Mouse (Mus musculus): ENCODE results near the gene Pde4dip. TPM values are rescaled to one million over a fixed set of nuclear protein-coding genes. Genes with fewer than 3 reads are reported as not detected.
A peak's percentile ranks its signal among the peaks of the same experiment; 100 is the strongest.

Pde4dip gene
- total and polyA plus RNA-seq, 3 experiments, result 1,061 to 1,897 (median 1,629) TPM

DNA sequence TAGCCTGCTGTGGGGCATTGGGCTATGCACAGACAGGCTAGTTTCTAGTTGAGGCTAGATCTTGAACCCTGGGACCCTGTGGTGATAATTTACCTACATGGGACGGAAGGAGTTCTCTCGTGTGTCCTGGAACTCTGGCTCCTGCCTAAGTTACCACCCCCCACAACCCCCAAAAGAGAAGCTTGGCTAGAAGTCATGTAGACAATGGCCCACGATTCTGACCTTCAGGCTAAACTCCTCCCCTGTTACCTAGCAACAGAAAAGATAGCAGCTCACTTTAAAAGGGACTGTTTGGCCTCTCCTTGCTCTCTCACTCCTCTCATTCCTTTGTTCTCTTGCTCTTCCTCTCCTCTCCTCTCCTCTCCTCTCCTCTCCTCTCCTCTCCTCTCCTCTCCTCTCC is 69.5 kb downstream of the Pde4dip start:
- no peak overlapping the region; the same call in 1 of the 2 replicates for H3K27ac ChIP-seq
- TF ChIP-seq EP300 (IDR thresholded peaks at IDR 0.05; ENCODE audit: insufficient read depth, low read depth, low read length), result no peak
- TF ChIP-seq CTCF (IDR thresholded peaks at IDR 0.05), result no peak
- TF ChIP-seq POLR2A (IDR thresholded peaks at IDR 0.05; ENCODE audit: insufficient read depth, low read depth, low read length), result no peak
- H3K79me2 ChIP-seq (replicated peaks; ENCODE audit: control insufficient read depth, insufficient read depth, low read length), result no peaks in the 10 kb centered on the region; the same call in 1 of the 2 replicates
- WGBS, result 23% methylated on average over 3 of the region's 3 CpGs
- DNase-seq, result no peak
- H3K27me3 ChIP-seq (ENCODE audit: control insufficient read depth, insufficient read depth, low read length), result no peaks in the 10 kb centered on the region
- peaks cover 12% of the 10 kb centered on the region for H3K36me3 ChIP-seq (ENCODE audit: control insufficient read depth, insufficient read depth, low read length)
- no peak overlapping the region for H3K9ac ChIP-seq (ENCODE audit: low read depth, low read length)
- H3K4me1 ChIP-seq (ENCODE audit: control insufficient read depth, insufficient read depth, low read length), result peaks cover 2% of the 10 kb centered on the region
- no peak overlapping the region for H3K4me3 ChIP-seq
- intact Hi-C loops (cut with DNase I), result no loop called here

DNA sequence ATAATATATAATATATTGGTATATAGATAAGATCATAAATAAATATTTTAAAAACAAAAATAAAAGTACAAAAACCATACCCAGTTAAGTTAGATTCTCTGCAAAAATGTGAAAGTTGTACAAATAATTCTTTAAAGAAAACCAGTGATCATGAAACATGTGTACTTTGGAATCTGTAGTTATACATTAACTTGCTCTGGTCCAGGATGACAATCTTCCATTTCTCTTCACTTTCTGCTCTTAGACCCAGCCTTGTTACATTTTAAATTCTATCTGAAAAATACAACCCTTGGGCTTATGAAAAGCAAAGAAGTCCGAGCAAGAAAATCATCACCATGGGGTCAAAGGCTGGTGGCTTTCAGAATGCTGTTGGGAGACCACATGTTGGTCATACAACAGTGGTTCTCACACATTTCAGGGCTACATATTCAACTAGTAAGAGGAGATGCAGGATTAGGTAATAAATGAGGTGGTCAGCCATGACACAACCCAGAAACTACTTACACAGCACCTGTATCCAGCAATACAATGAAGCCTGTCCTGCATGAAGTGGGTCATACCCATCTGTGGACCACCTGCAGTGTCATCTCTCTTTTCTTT is 70.0 kb downstream of the Pde4dip start:
- 45% methylated on average over 1 of the region's 1 CpGs for WGBS
- Histone ChIP-seq H3K27ac (no peak overlapping the region; the same call in 1 of the 2 replicates), H3K4me3 (no peak overlapping the region)

DNA sequence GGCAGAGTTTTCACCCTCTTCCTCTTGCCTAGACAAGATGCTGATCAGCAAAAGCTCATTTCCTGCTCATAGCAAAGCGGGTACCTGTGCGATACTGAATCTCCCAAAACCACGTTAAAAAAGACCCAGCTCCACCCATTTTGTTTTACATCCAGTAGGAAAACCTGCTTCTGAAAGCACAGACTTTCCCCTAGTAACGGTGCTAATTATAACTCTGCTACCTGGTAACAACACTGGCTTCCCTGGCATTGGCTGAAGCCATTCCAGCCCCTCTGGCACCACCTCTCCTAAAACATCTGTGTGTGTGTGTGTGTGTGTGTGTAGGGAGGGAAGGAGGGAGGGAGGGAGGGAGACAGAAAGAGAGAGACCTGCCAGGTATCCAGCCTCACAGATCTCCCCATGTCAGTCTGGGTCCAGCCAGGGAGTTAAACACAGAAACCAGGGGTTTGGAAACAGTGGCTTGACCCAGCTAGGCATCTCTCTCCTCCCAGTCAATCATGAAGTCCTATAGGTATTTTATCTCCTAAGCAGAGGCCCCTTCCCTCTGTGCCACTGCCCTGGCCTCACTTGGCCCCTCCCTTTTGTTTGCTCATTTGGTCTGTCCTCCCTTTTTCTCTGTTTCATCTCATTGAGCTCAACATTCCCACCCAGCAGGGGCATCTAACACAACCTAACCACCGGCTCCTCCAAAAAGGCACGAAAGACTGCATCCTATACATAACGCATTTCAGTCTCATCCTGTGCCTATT is 76.7 kb downstream of the Pde4dip start:
- Histone ChIP-seq H3K79me2 (replicated peaks; ENCODE audit: control insufficient read depth, insufficient read depth, low read length) (no peaks in the 10 kb centered on the region; the same call in 1 of the 2 replicates), H3K4me3 (no peak overlapping the region; the same call in 1 of the 2 replicates), H3K4me1 (ENCODE audit: control insufficient read depth, insufficient read depth, low read length) (peaks cover 15% of the 10 kb centered on the region), H3K27me3 (ENCODE audit: control insufficient read depth, insufficient read depth, low read length) (no peaks in the 10 kb centered on the region), H3K9ac (ENCODE audit: low read depth, low read length) (peak overlapping the region; percentile 26), H3K36me3 (ENCODE audit: control insufficient read depth, insufficient read depth, low read length) (peaks cover 41% of the 10 kb centered on the region), H3K27ac (peak overlapping the region; percentile 86)
- peak; percentile 25 to 54 for DNase-seq
- intact Hi-C loops (cut with DNase I), result no loop called here
- TF ChIP-seq CTCF (IDR thresholded peaks at IDR 0.05) (no peak), EP300 (IDR thresholded peaks at IDR 0.05; ENCODE audit: insufficient read depth, low read depth, low read length) (peak; percentile 35; the same call in 1 of the 2 replicates)
- 11% methylated on average over 7 of the region's 7 CpGs for WGBS

More for the DNA sequence above, 70.0 kb downstream of the Pde4dip start:
- H3K9ac ChIP-seq (ENCODE audit: low read depth, low read length), result no peak overlapping the region
- no peaks in the 10 kb centered on the region; the same call in 1 of the 2 replicates for H3K79me2 ChIP-seq (replicated peaks; ENCODE audit: control insufficient read depth, insufficient read depth, low read length)
- peaks cover 2% of the 10 kb centered on the region for H3K4me1 ChIP-seq (ENCODE audit: control insufficient read depth, insufficient read depth, low read length)
- peaks cover 14% of the 10 kb centered on the region for H3K36me3 ChIP-seq (ENCODE audit: control insufficient read depth, insufficient read depth, low read length)
- H3K27me3 ChIP-seq (ENCODE audit: control insufficient read depth, insufficient read depth, low read length), result no peaks in the 10 kb centered on the region
- intact Hi-C loops (cut with DNase I), result no loop called here
- DNase-seq, result no peak
- TF ChIP-seq EP300 (IDR thresholded peaks at IDR 0.05; ENCODE audit: insufficient read depth, low read depth, low read length) (no peak), POLR2A (IDR thresholded peaks at IDR 0.05; ENCODE audit: insufficient read depth, low read depth, low read length) (no peak), CTCF (IDR thresholded peaks at IDR 0.05) (no peak)

DNA sequence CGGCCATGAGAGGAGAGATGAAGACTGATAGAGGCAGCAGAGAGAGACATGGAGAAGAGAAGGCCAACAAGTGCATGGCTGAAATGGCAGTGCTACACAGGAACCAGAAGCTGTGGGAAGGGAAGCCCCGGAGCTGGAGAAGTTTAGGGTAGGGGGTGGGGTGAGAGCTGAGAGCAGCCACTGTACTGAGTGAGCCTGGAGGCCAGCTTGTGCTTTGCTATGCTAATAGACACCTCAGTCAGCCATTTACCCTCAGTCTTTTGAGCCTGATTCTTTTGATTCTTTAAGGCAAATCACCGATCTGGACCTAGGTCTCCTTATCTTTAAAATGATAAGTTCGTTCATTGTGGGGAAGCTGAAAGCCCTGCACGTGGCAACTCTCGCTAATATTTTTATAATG is 77.3 kb downstream of the Pde4dip start:
- H3K79me2 ChIP-seq (replicated peaks; ENCODE audit: control insufficient read depth, insufficient read depth, low read length), result no peaks in the 10 kb centered on the region; the same call in 1 of the 2 replicates
- H3K9ac ChIP-seq (ENCODE audit: low read depth, low read length), result peak overlapping the region; percentile 23
- peak in 1 of 2 experiments; percentile 15 for DNase-seq
- H3K27ac ChIP-seq, result peak overlapping the region; percentile 86
- H3K36me3 ChIP-seq (ENCODE audit: control insufficient read depth, insufficient read depth, low read length), result peaks cover 42% of the 10 kb centered on the region
- intact Hi-C loops (cut with DNase I), result no loop called here
- H3K4me1 ChIP-seq (ENCODE audit: control insufficient read depth, insufficient read depth, low read length), result peaks cover 15% of the 10 kb centered on the region
- H3K27me3 ChIP-seq (ENCODE audit: control insufficient read depth, insufficient read depth, low read length), result no peaks in the 10 kb centered on the region
- 15% methylated on average over 6 of the region's 6 CpGs for WGBS
- TF ChIP-seq EP300 (IDR thresholded peaks at IDR 0.05; ENCODE audit: insufficient read depth, low read depth, low read length) (0 out of 2 replicates have a peak, but pooled peaks have one; percentile 31), CTCF (IDR thresholded peaks at IDR 0.05) (no peak), POLR2A (IDR thresholded peaks at IDR 0.05; ENCODE audit: insufficient read depth, low read depth, low read length) (no peak)
- no peak overlapping the region; the same call in 1 of the 2 replicates for H3K4me3 ChIP-seq

DNA sequence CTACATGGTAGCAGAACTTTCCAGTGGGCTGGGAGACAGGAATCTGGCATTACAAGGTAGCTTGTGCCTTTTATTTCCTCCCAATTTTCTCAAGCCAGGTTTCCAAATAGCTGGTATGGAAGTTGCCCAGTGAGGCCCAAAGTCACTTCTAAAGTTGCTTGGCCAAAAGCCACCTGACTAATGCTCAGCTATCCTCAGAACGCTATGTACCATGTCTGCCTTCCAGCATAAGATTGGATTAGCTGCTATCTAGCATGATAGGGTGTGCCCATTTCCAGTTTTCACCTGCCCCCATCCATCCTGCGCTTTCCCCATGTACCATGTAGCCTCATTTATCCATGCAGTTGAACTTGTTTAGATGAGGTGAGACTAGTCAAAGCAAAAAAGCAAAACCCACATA is 78.2 kb downstream of the Pde4dip start:
- DNase-seq, result peak; percentile 30 to 63
- Histone ChIP-seq H3K27ac (peak overlapping the region; percentile 86), H3K4me3 (no peak overlapping the region), H3K4me1 (ENCODE audit: control insufficient read depth, insufficient read depth, low read length) (peaks cover 14% of the 10 kb centered on the region), H3K27me3 (ENCODE audit: control insufficient read depth, insufficient read depth, low read length) (no peaks in the 10 kb centered on the region), H3K9ac (ENCODE audit: low read depth, low read length) (peak overlapping the region; percentile 46), H3K36me3 (ENCODE audit: control insufficient read depth, insufficient read depth, low read length) (peaks cover 42% of the 10 kb centered on the region), H3K79me2 (replicated peaks; ENCODE audit: control insufficient read depth, insufficient read depth, low read length) (no peaks in the 10 kb centered on the region; the same call in 1 of the 2 replicates)
- WGBS, result 50% methylated on average over 2 of the region's 2 CpGs
- intact Hi-C loops (cut with DNase I), result no loop called here
- TF ChIP-seq POLR2A (IDR thresholded peaks at IDR 0.05; ENCODE audit: insufficient read depth, low read depth, low read length), result peak; percentile 33; the same call in 1 of the 2 replicates
- TF ChIP-seq EP300 (IDR thresholded peaks at IDR 0.05; ENCODE audit: insufficient read depth, low read depth, low read length), result peak; percentile 97
- TF ChIP-seq CTCF (IDR thresholded peaks at IDR 0.05), result no peak

DNA sequence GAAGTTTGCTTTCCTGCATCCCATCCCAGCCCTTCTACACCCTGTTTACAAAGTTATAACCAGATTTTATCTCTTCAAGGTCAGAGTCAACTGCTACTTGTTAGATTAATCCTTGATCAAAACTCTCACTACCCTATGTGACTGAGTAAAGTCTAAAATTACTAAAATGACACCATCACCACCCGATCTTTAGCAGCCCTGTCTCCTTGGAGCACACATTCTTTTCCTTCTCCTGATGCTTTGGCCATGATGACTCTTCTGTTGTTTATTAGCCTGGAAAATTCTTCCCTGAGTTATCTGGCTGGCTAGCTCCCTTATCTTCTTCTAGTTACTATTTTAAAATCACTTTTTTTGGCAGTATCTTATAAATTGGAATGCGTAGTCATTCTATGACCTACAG is 82.9 kb downstream of the Pde4dip start:
- peaks cover 52% of the 10 kb centered on the region for H3K36me3 ChIP-seq (ENCODE audit: control insufficient read depth, insufficient read depth, low read length)
- 30% methylated on average over 2 of the region's 2 CpGs for WGBS
- no peak overlapping the region for H3K9ac ChIP-seq (ENCODE audit: low read depth, low read length)
- DNase-seq, result no peak
- peak overlapping the region; percentile 87 for H3K27ac ChIP-seq
- no peaks in the 10 kb centered on the region for H3K27me3 ChIP-seq (ENCODE audit: control insufficient read depth, insufficient read depth, low read length)
- H3K79me2 ChIP-seq (replicated peaks; ENCODE audit: control insufficient read depth, insufficient read depth, low read length), result no peaks in the 10 kb centered on the region
- peaks cover 12% of the 10 kb centered on the region for H3K4me1 ChIP-seq (ENCODE audit: control insufficient read depth, insufficient read depth, low read length)
- no peak overlapping the region for H3K4me3 ChIP-seq
- TF ChIP-seq CTCF (IDR thresholded peaks at IDR 0.05) (no peak), POLR2A (IDR thresholded peaks at IDR 0.05; ENCODE audit: insufficient read depth, low read depth, low read length) (no peak), EP300 (IDR thresholded peaks at IDR 0.05; ENCODE audit: insufficient read depth, low read depth, low read length) (no peak)
- intact Hi-C loops (cut with DNase I), result no loop called here
